Mouse (Mus musculus) ES-Bruce4 (cell line): ENCODE results near the gene Trpc5os.

ENCODE experiments used
- CTCF ChIP-seq: IDR thresholded peaks from one replicate; pipeline ENCODE4 v1.8.1; 2011; ENCODE audit warnings: low read depth, low read length
- EP300 ChIP-seq: IDR thresholded peaks from 2 replicates; pipeline ENCODE4 v1.6.1; 2011; ENCODE audit warnings: low read depth, low read length; ENCODE audit not compliant: insufficient read depth
- POLR2A ChIP-seq: IDR thresholded peaks from one replicate; pipeline ENCODE4 v1.8.1; 2011; ENCODE audit warnings: low read length; ENCODE audit not compliant: insufficient read depth

- TF ChIP-seq EP300 (no peak), CTCF (no peak), POLR2A (no peak)
These were observed 36.1 kb upstream of the Trpc5os start for GRCm38 (mm10) chrX:144420259-144420658.
